Mouse (Mus musculus): ENCODE data around the gene Ccndbp1. TPM values are rescaled to one million over a fixed set of nuclear protein-coding genes. Genes with fewer than 3 reads are reported as not detected.
"Not testable (repeated sequence)": the region's sequence is repeated elsewhere in the genome, so short reads cannot be mapped to it uniquely, and the experiment has no call there.

The Ccndbp1 gene
- polyA plus RNA-seq, 1 experiment from 2014 or later, result 55.6 TPM

DNA sequence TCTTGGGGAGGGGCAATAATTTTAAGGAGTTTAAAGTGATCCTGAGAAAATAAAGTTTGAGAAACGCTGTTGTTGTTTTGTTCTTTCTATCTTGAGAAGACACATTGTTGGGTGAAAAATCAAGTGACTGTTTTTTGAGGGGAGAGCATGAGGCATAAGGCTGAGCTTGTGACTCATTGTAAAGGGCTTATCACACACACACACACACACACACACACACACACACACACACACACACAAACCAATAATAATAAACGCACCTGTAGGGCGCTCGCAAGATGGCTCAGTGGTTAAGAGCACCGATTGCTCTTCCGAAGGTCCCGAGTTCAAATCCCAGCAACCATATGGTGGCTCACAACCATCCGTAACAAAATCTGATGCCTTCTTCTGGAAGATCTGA is 35.9 kb upstream of the Ccndbp1 start:
- not testable (repeated sequence) for H3K27me3 ChIP-seq (ENCODE audit: control insufficient read depth, insufficient read depth, low read length); H3K4me2 ChIP-seq (replicated peaks; ENCODE audit: low read depth, low read length); H3K27ac ChIP-seq (ENCODE audit: low read depth, low read length); ATAC-seq (ENCODE audit: low FRiP score); H3K9me3 ChIP-seq (ENCODE audit: control insufficient read depth, low read length); H3K4me1 ChIP-seq (replicated peaks; ENCODE audit: control insufficient read depth, insufficient read depth, low read length); H3K36me3 ChIP-seq (ENCODE audit: control insufficient read depth, insufficient read depth, low read length); H3K4me3 ChIP-seq (ENCODE audit: low read depth, low read length); DNase-seq (ENCODE audit: low spot score); H3K9ac ChIP-seq (ENCODE audit: low read depth, low read length)
- whole genome bisulfite sequencing, result 95% methylated on average over 8 of the region's 8 CpGs

DNA sequence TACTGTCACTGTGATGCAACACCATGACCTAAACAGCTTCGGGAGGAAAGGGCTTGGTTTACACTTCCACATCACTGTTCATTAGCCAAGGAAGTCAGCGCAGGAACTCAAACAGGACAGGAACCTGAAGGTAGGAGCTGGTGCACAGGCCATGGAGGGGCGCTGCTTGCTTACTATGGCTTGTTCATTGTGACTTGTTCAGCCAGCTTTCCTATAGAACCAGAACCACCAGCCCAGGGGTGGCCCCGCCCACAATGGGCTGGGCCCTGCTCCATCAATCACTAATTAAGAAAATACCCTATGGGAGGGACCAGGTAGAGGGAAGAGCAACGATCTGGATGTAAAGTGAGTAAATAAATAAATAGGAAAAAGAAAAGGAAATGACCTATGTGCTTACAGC is 35.2 kb upstream of the Ccndbp1 start:
- Histone ChIP-seq H3K36me3 (ENCODE audit: control insufficient read depth, insufficient read depth, low read length) (no peaks in the 10 kb centered on the region), H3K9ac (ENCODE audit: low read depth, low read length) (no peak overlapping the region), H3K4me2 (replicated peaks; ENCODE audit: low read depth, low read length) (no peak overlapping the region), H3K27me3 (ENCODE audit: control insufficient read depth, insufficient read depth, low read length) (no peaks in the 10 kb centered on the region), H3K27ac (ENCODE audit: low read depth, low read length) (no peak overlapping the region), H3K4me1 (replicated peaks; ENCODE audit: control insufficient read depth, insufficient read depth, low read length) (no peaks in the 10 kb centered on the region), H3K9me3 (ENCODE audit: control insufficient read depth, low read length) (no peaks in the 10 kb centered on the region), H3K4me3 (ENCODE audit: low read depth, low read length) (no peak overlapping the region)
- no peak for ATAC-seq (ENCODE audit: low FRiP score)
- DNase-seq (ENCODE audit: low spot score), result no peak
- WGBS, result 22% methylated on average over 5 of the region's 5 CpGs

DNA sequence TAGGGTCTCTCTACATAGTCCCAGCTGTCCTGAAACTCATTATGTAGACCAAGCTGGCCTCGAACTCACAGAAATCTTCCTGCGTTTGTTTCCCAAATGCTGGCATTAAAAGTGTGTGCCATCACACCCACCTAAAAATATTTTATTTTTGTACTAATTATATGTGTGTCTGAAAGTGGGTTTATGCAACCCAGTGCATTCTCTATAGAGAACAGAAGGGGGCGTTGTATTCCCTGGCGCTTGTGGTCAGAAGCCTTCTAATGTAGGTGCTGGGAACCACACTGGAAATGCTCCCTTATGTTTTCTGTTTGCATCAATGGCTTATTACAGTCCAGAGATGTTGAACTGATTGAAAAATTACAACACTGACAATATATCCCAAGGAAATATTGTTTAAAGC is 31.9 kb upstream of the Ccndbp1 start:
- Histone ChIP-seq H3K9ac (ENCODE audit: low read depth, low read length) (no peak overlapping the region), H3K27ac (ENCODE audit: low read depth, low read length) (no peak overlapping the region), H3K4me2 (replicated peaks; ENCODE audit: low read depth, low read length) (no peak overlapping the region), H3K9me3 (ENCODE audit: control insufficient read depth, low read length) (no peaks in the 10 kb centered on the region), H3K4me3 (ENCODE audit: low read depth, low read length) (no peak overlapping the region), H3K27me3 (ENCODE audit: control insufficient read depth, insufficient read depth, low read length) (no peaks in the 10 kb centered on the region), H3K4me1 (replicated peaks; ENCODE audit: control insufficient read depth, insufficient read depth, low read length) (no peaks in the 10 kb centered on the region), H3K36me3 (ENCODE audit: control insufficient read depth, insufficient read depth, low read length) (no peaks in the 10 kb centered on the region)
- 48% methylated on average over 4 of the region's 4 CpGs for WGBS
- ATAC-seq (ENCODE audit: low FRiP score), result no peak
- DNase-seq (ENCODE audit: low spot score), result peak; percentile 35

DNA sequence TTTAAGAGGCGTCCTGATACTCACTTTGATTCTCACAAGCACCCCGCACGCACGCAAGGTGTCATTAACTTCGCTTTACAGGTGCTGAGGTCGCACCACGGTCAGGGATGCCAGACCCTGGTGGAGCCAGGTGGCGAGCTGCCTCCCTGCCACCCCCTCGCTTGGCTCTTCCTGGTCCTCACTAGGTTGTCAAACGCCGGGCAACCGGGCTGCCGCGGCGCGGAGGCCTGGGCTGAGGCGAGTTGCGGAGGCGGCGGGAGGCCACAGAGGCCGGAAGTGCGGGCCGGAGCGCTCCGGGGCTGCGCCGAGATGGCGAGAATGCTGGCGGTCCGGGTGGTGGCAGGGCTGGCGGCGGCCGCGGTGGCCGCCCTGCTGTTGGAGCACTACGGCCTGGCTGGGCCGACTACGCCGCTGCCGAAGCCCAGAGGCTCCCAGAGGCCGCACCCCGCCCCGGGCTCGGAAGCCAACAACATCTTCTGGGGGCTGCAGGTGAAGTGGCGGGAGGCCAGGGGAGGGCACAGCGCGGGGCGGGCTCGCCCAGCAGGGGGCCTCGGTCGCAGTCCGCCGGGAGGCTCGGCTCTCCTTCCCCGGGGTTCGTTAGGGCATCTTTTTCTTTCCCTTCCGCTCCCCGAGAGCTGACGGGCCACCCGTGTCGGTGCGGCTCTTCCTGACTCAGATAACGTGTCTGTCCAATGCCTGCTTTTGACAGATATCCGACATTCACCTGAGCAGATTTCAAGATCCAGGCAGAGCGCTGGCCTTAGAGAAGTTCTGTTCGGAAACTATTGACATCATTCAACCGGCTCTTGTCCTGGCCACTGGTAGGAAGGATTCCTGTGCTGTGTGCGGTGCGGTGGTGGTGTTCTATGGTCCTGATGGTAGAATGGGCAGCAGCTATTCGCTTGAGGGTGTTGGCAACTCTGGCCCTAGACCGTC is 30.9 kb upstream of the Ccndbp1 start, which contains the start of gene Tmem62:
Tmem62 (plus strand) TSS at position 28 of the 936 bp plus-strand sequence.
- no peaks in the 10 kb centered on the region for H3K9me3 ChIP-seq (ENCODE audit: control insufficient read depth, low read length)
- no peaks in the 10 kb centered on the region for H3K36me3 ChIP-seq (ENCODE audit: control insufficient read depth, insufficient read depth, low read length)
- peak within 1 kb of the TSS; percentile 62 for H3K4me3 ChIP-seq (ENCODE audit: low read depth, low read length)
- no peaks in the 10 kb centered on the region for H3K4me1 ChIP-seq (replicated peaks; ENCODE audit: control insufficient read depth, insufficient read depth, low read length)
- H3K27me3 ChIP-seq (ENCODE audit: control insufficient read depth, insufficient read depth, low read length), result no peaks in the 10 kb centered on the region
- 1% methylated on average over 68 of the region's 71 CpGs for WGBS
- DNase-seq (ENCODE audit: low spot score) (peak; percentile 75), ATAC-seq (ENCODE audit: low FRiP score) (peak; percentile 85)
- peak within 1 kb of the TSS; percentile 86 for H3K9ac ChIP-seq (ENCODE audit: low read depth, low read length)
- peak within 1 kb of the TSS; percentile 90 for H3K4me2 ChIP-seq (replicated peaks; ENCODE audit: low read depth, low read length)
- peak within 1 kb of the TSS; percentile 65 for H3K27ac ChIP-seq (ENCODE audit: low read depth, low read length)

DNA sequence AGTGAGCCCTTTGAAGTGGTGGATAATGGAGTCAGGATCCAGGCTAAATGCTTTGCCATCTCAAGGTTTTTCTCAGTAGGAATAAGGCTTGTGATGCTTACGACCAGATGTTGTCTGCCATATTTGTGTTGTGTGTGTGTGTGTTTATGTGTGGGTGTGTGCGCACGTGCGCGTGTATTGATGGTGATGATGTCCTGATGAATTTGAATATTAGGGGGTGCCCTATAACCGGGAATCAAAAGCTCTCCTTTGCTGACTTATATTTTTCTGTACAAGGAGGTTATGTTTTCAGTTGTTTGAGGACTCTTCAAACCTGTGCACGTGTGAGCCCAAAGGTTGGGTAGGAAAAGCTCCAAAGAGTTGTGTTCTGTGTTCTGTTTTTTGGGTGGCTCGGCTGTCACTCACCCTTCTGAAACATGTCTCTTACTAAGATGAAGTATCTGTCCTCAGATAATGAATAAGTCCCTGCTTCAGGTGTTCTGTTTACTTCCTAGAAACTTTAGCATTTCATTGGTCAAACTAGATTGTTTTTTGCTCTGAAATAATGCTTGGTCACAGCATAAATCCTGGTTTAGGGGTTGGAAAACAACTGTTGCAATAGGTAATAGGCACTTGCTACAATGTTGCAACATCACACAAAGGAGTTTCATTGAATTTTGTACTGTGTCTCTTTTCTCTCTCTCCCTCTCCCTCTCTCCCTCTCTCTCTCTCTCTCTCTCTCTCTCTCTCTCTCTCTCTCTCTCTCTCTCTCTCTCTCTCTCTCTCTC is 30.1 kb upstream of the Ccndbp1 start:
- H3K9ac ChIP-seq (ENCODE audit: low read depth, low read length), result peak overlapping the region; percentile 86

DNA sequence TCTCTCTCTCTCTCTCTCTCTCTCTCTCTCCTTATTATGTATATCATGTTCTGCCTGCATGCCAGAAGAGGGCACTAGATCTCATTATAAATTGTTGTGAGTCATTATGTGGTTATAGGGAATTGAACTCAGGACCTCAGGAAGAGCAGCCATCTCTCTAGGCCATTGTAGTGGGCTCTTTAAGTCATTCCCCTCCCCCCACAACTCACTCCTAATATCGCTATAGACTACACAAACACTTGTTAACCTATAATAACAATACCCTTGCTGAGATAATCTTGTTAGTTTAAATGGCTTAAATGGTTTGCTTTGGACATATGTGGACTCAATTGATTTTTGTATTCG is 29.5 kb upstream of the Ccndbp1 start:
- Histone ChIP-seq H3K27me3 (ENCODE audit: control insufficient read depth, insufficient read depth, low read length) (no peaks in the 10 kb centered on the region), H3K4me2 (replicated peaks; ENCODE audit: low read depth, low read length) (no peak overlapping the region), H3K9ac (ENCODE audit: low read depth, low read length) (no peak overlapping the region), H3K27ac (ENCODE audit: low read depth, low read length) (no peak overlapping the region), H3K9me3 (ENCODE audit: control insufficient read depth, low read length) (no peaks in the 10 kb centered on the region), H3K4me3 (ENCODE audit: low read depth, low read length) (no peak overlapping the region), H3K4me1 (replicated peaks; ENCODE audit: control insufficient read depth, insufficient read depth, low read length) (no peaks in the 10 kb centered on the region), H3K36me3 (ENCODE audit: control insufficient read depth, insufficient read depth, low read length) (no peaks in the 10 kb centered on the region)
- 65% methylated on average over 2 of the region's 2 CpGs for WGBS
- no peak for DNase-seq (ENCODE audit: low spot score)
- no peak for ATAC-seq (ENCODE audit: low FRiP score)

More for the DNA sequence above, 30.1 kb upstream of the Ccndbp1 start:
- Histone ChIP-seq H3K36me3 (ENCODE audit: control insufficient read depth, insufficient read depth, low read length) (no peaks in the 10 kb centered on the region), H3K27me3 (ENCODE audit: control insufficient read depth, insufficient read depth, low read length) (no peaks in the 10 kb centered on the region), H3K27ac (ENCODE audit: low read depth, low read length) (no peak overlapping the region), H3K4me3 (ENCODE audit: low read depth, low read length) (peak overlapping the region; percentile 62), H3K4me2 (replicated peaks; ENCODE audit: low read depth, low read length) (peak overlapping the region; percentile 90), H3K4me1 (replicated peaks; ENCODE audit: control insufficient read depth, insufficient read depth, low read length) (no peaks in the 10 kb centered on the region), H3K9me3 (ENCODE audit: control insufficient read depth, low read length) (no peaks in the 10 kb centered on the region)
- 84% methylated on average over 8 of the region's 8 CpGs for WGBS
- ATAC-seq (ENCODE audit: low FRiP score) (no peak), DNase-seq (ENCODE audit: low spot score) (no peak)

DNA sequence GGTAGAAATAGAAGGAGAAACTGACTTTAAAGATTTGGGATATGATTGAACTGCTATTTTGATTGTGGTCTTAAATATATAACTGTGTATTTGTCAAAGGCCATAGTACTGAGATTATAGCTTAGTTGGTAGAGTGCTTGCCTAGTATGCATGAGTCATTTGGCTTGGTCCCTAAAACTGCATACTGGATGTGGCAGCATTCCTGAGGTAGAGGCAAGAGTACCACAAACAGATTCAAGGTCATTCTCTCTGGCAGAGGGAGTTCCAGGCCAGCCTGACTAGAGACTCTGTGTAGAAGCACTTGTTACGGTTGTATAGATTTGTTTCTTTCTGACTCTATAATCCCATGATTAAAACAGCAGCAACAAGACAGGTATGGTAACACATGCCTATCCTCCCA is 28.4 kb upstream of the Ccndbp1 start:
- ATAC-seq (ENCODE audit: low FRiP score), result no peak

DNA sequence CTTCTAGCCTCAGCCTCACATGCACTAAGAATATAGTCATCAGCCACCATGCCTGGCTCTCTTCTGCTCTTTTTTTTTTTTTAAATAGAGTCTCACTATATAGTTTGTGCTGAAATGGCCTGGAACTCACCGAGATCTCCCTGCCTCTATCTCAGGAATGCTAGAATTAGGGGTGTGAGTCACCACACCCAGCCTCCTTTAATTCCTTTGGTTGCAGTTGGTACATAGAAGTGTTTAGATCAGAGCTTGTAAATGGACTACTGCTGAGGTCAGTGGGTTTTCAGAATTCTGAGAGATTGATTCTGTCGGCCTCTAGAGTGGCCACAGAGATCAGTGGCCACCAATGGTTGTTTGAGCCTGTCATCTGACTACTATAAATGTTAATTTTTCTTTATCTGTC is 27.3 kb upstream of the Ccndbp1 start:
- H3K27ac ChIP-seq (ENCODE audit: low read depth, low read length), result no peak overlapping the region
- H3K4me2 ChIP-seq (replicated peaks; ENCODE audit: low read depth, low read length), result no peak overlapping the region
- H3K4me3 ChIP-seq (ENCODE audit: low read depth, low read length), result no peak overlapping the region
- DNase-seq (ENCODE audit: low spot score), result no peak
- no peaks in the 10 kb centered on the region for H3K36me3 ChIP-seq (ENCODE audit: control insufficient read depth, insufficient read depth, low read length)
- H3K9ac ChIP-seq (ENCODE audit: low read depth, low read length), result no peak overlapping the region
- H3K9me3 ChIP-seq (ENCODE audit: control insufficient read depth, low read length), result no peaks in the 10 kb centered on the region
- no peaks in the 10 kb centered on the region for H3K4me1 ChIP-seq (replicated peaks; ENCODE audit: control insufficient read depth, insufficient read depth, low read length)
- 62% methylated on average over 2 of the region's 2 CpGs for WGBS
- ATAC-seq (ENCODE audit: low FRiP score), result no peak
- no peaks in the 10 kb centered on the region for H3K27me3 ChIP-seq (ENCODE audit: control insufficient read depth, insufficient read depth, low read length)

More for the DNA sequence above, 28.4 kb upstream of the Ccndbp1 start:
- WGBS, result 94% methylated on average over 1 of the region's 1 CpGs
- no peak overlapping the region for H3K9ac ChIP-seq (ENCODE audit: low read depth, low read length)
- DNase-seq (ENCODE audit: low spot score), result no peak
- no peaks in the 10 kb centered on the region for H3K27me3 ChIP-seq (ENCODE audit: control insufficient read depth, insufficient read depth, low read length)
- H3K9me3 ChIP-seq (ENCODE audit: control insufficient read depth, low read length), result no peaks in the 10 kb centered on the region
- no peak overlapping the region for H3K27ac ChIP-seq (ENCODE audit: low read depth, low read length)
- H3K4me3 ChIP-seq (ENCODE audit: low read depth, low read length), result no peak overlapping the region
- no peaks in the 10 kb centered on the region for H3K36me3 ChIP-seq (ENCODE audit: control insufficient read depth, insufficient read depth, low read length)
- H3K4me1 ChIP-seq (replicated peaks; ENCODE audit: control insufficient read depth, insufficient read depth, low read length), result no peaks in the 10 kb centered on the region
- no peak overlapping the region for H3K4me2 ChIP-seq (replicated peaks; ENCODE audit: low read depth, low read length)
